Mouse (Mus musculus) liver, postnatal 0 days (tissue): ENCODE results near the gene Tmem131.
A peak's percentile ranks its signal among the peaks of the same experiment; 100 is the strongest.

Experiments used
- CTCF ChIP-seq: sonication (generic); IDR thresholded peaks from 2 replicates; pipeline ENCODE4 v1.5.1; 2016; ENCODE audit warnings: antibody characterized with exemption, low read depth
- EP300 ChIP-seq: IDR thresholded peaks from 2 replicates; pipeline ENCODE4 v1.6.1; 2016; ENCODE audit warnings: antibody characterized with exemption, low read depth, mild to moderate bottlenecking

GRCm38 (mm10) chr1:36912239-36912638 lies 31.2 kb downstream of the Tmem131 start:
- TF ChIP-seq CTCF (peak; percentile 46), EP300 (no peak)
